Mouse (Mus musculus) ES-Bruce4 (cell line): Measurements from ENCODE around the gene Ago4. TPM values are rescaled to one million over a fixed set of nuclear protein-coding genes. Genes with fewer than 3 reads are reported as not detected.

ENCODE experiments used
- H3K27ac ChIP-seq: 2 replicates; pipeline ENCODE4 v1.5.1; 2012; ENCODE audit warnings: low read length, inconsistent platforms; ENCODE audit not compliant: insufficient read depth
- H3K27me3 ChIP-seq: 2 replicates; pipeline ENCODE4 v1.6.1; 2012; ENCODE audit warnings: mild to moderate bottlenecking, low read length, inconsistent platforms; ENCODE audit not compliant: control insufficient read depth, poor library complexity, insufficient read depth, severe bottlenecking
- H3K36me3 ChIP-seq: 2 replicates; pipeline ENCODE4 v1.6.1; 2012; ENCODE audit warnings: inconsistent platforms, mild to moderate bottlenecking, low read length, moderate library complexity; ENCODE audit not compliant: control insufficient read depth, poor library complexity, insufficient read depth, severe bottlenecking
- H3K4me1 ChIP-seq: one replicate; pipeline ENCODE4 v1.8.1; 2011; ENCODE audit warnings: low read length; ENCODE audit not compliant: control insufficient read depth, insufficient read depth
- H3K4me3 ChIP-seq: 2 replicates; pipeline ENCODE4 v1.5.1; 2011; ENCODE audit warnings: low read depth, mild to moderate bottlenecking, low read length
- H3K9ac ChIP-seq: 2 replicates; pipeline ENCODE4 v1.6.1; 2012; ENCODE audit warnings: low read depth, mild to moderate bottlenecking, inconsistent platforms; ENCODE audit not compliant: poor library complexity, severe bottlenecking
- H3K9me3 ChIP-seq: replicated peaks from 2 replicates; pipeline ENCODE4 v1.6.1; 2012; ENCODE audit warnings: mild to moderate bottlenecking, low read length, inconsistent platforms; ENCODE audit not compliant: control insufficient read depth, poor library complexity, insufficient read depth, severe bottlenecking
- CTCF ChIP-seq: IDR thresholded peaks from one replicate; pipeline ENCODE4 v1.8.1; 2011; ENCODE audit warnings: low read depth, low read length
- EP300 ChIP-seq: IDR thresholded peaks from 2 replicates; pipeline ENCODE4 v1.6.1; 2011; ENCODE audit warnings: low read depth, low read length; ENCODE audit not compliant: insufficient read depth
- POLR2A ChIP-seq: IDR thresholded peaks from one replicate; pipeline ENCODE4 v1.8.1; 2011; ENCODE audit warnings: low read length; ENCODE audit not compliant: insufficient read depth
- polyA plus RNA-seq: library from polyadenylated mRNA; stranded (reverse); fragments of >200 nt; gene quantifications from 2 replicates; pipeline ENCODE4 v1.2.4, GENCODE M21; 2011; ENCODE audit warnings: low read depth; ENCODE audit not compliant: missing spikeins, insufficient read depth, insufficient read length

The Ago4 gene
- polyA plus RNA-seq, 1 experiment, result 3.1 TPM

DNA sequence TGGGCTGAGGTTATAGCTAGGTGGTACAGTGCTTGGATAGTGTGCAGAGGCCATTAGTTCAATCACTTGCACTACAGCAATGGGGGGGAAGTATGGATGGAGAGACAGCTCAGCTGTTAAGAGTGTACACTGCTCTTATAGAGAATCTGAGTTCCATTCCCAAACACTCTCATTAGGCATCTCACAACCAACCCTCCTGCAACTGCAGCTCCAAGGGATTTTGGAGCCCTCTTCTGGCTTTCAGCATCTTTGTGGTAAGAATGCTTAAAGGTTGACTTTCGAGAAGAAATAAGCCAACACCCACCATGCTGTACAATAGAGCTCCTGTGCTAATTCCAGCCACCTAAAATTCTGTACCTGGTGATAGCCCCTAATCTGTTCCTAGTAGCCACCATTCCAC lies 47.1 kb downstream of the Ago4 start:
- H3K27me3 ChIP-seq, result no peaks in the 10 kb centered on the region

DNA sequence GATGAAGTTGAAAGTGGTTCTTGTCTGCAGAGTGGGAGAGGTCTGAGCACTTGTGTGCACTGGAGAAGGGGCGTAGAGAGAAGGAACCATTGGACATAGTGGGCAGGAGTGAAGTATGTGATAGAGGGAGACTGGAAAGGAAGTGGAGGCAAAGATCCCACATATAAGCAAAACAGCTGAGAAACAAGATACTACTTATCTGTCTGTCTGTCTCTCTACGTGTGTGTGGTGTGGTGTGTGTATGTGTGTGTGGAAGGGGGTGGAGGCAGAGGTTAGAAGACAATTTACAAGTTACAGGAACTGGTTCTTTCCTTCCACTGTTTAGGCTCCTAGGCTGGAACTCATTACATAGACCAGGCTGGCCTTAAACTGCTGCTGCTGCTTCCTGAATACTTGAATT lies 48.2 kb downstream of the Ago4 start:
- Histone ChIP-seq H3K9me3 (no peaks in the 10 kb centered on the region), H3K4me3 (no peak overlapping the region), H3K27ac (no peak overlapping the region), H3K9ac (no peak overlapping the region), H3K36me3 (no peaks in the 10 kb centered on the region), H3K4me1 (no peaks in the 10 kb centered on the region), H3K27me3 (no peaks in the 10 kb centered on the region)
- no peak for TF ChIP-seq CTCF
- no peak for TF ChIP-seq EP300
- no peak for TF ChIP-seq POLR2A

More for the DNA sequence above, 47.1 kb downstream of the Ago4 start:
- H3K36me3 ChIP-seq, result no peaks in the 10 kb centered on the region
- no peaks in the 10 kb centered on the region for H3K4me1 ChIP-seq
- no peaks in the 10 kb centered on the region for H3K9me3 ChIP-seq
- TF ChIP-seq CTCF (no peak), EP300 (no peak), POLR2A (no peak)
- no peak overlapping the region for H3K4me3 ChIP-seq
- H3K27ac ChIP-seq, result no peak overlapping the region
- H3K9ac ChIP-seq, result no peak overlapping the region

DNA sequence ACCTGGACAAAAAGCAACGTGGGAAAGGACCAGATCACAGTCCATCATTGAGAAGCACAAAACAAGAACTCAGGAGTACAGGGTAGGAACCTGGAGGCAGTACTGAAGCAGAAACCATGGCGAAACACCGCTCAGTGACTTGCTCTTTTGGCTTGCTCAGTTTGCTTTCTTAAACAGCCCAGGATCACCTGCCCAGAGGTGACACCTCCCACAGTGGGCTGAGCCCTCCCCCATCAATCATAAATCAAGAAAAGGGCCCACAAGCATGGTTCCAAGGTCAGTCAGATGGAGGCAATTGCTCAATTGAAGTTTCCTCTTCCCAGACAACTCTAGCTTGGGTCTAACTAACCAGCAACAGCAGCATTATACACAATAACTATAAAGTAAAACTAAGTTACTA lies 49.4 kb downstream of the Ago4 start:
- Histone ChIP-seq H3K9me3 (no peaks in the 10 kb centered on the region), H3K36me3 (no peaks in the 10 kb centered on the region), H3K9ac (no peak overlapping the region), H3K27ac (no peak overlapping the region), H3K27me3 (no peaks in the 10 kb centered on the region), H3K4me3 (no peak overlapping the region), H3K4me1 (no peaks in the 10 kb centered on the region)
- TF ChIP-seq EP300 (no peak), POLR2A (no peak), CTCF (no peak)

DNA sequence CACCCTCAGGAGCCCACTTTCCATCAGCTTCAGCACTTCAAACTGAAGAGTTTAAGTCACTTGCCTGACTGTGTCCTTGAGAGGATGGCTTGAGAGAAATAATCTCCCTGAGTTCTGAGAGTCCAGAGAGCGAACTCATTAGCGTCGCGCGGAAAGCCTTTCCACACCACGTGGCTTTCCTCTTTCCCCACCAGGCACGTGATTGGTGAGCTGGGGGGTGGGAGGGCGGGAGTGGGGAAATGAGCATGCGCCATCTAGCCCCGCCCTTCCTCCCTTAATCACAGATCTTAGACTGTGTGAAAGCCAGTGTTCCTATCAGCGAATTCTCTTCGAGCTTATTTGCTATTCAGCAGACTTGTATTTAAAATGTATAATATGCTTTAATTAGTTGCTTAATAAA lies 50.3 kb downstream of the Ago4 start:
- no peak overlapping the region for H3K27ac ChIP-seq
- H3K9ac ChIP-seq, result no peak overlapping the region

DNA sequence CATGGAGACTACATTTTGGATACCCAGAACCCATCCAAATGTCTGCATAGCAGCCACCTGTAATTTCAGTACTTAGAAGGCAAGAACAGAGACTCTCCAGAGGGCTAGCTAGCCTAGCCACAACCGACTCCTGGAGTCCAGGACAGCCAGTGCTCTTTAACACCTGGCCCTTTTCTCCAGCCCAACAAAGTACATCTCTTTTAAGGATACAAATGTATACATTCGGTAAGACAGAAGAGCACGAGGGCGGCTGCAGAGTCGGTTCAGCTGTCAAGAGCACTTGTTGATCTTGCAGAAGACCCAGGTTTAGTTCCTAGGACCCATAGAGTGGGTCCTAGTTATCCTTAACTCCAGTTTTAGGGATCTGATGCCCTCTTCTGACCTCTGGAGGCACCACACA lies 51.8 kb downstream of the Ago4 start:
- H3K36me3 ChIP-seq, result no peaks in the 10 kb centered on the region
- TF ChIP-seq EP300, result no peak
- no peak for TF ChIP-seq POLR2A
- TF ChIP-seq CTCF, result no peak
- H3K9ac ChIP-seq, result no peak overlapping the region
- no peak overlapping the region for H3K27ac ChIP-seq
- no peak overlapping the region for H3K4me3 ChIP-seq
- no peaks in the 10 kb centered on the region for H3K4me1 ChIP-seq
- H3K9me3 ChIP-seq, result no peaks in the 10 kb centered on the region
- H3K27me3 ChIP-seq, result no peaks in the 10 kb centered on the region

More for the DNA sequence above, 50.3 kb downstream of the Ago4 start:
- no peak for TF ChIP-seq EP300
- TF ChIP-seq CTCF, result no peak
- TF ChIP-seq POLR2A, result no peak
- Histone ChIP-seq H3K4me3 (no peak overlapping the region), H3K9me3 (no peaks in the 10 kb centered on the region), H3K36me3 (no peaks in the 10 kb centered on the region), H3K4me1 (no peaks in the 10 kb centered on the region), H3K27me3 (no peaks in the 10 kb centered on the region)

DNA sequence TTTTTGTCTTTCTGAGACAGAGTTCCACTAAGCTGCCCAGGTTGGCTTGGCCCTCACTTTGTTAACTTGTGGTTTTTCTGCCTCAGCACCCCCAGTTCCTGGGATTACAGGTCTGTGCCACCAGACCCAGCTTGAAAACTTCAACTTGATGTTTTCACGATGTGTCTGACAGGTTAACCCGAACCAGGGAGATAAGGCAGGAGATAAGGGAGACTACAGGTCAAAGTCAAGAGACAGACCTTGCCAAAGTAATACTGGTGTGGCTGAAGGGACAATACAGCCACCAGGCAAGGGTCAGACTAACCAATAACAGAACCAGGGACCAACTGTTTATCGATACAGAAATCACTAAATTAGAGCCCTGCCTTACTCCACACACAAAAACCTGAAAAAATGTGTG lies 53.0 kb downstream of the Ago4 start:
- Histone ChIP-seq H3K4me3 (no peak overlapping the region), H3K36me3 (no peaks in the 10 kb centered on the region), H3K9ac (no peak overlapping the region), H3K4me1 (no peaks in the 10 kb centered on the region), H3K27ac (no peak overlapping the region), H3K27me3 (no peaks in the 10 kb centered on the region), H3K9me3 (no peaks in the 10 kb centered on the region)
- no peak for TF ChIP-seq CTCF
- TF ChIP-seq POLR2A, result no peak
- TF ChIP-seq EP300, result no peak
